Mouse (Mus musculus) layer of hippocampus, postnatal 14 days (tissue): Measurements from ENCODE around the gene Krt32. TPM values are rescaled to one million over a fixed set of nuclear protein-coding genes. Genes with fewer than 3 reads are reported as not detected.

Experiments used
- DNase-seq, 2 experiments: peaks; one replicate each; pipeline ENCODE4 v3.0.0; 2021 to 2022; ENCODE audit warnings: low spot score in 2 of 2, mixed read lengths in 1 of 2
- total RNA-seq, 2 experiments: library from RNA; stranded (reverse); gene quantifications; 2 replicates each; pipeline ENCODE4 v1.2.3; 2021

The Krt32 gene
- total RNA-seq, 2 experiments from 2014 or later = not detected

- DNase-seq = no peak
Observed at GRCm38 (mm10) chr11:100055686-100056655, 32.1 kb downstream of the Krt32 start.

- no peak for DNase-seq
Observed at GRCm38 (mm10) chr11:100050451-100050850, 37.6 kb downstream of the Krt32 start, which contains the start of gene Krt31. Krt31 (minus strand) TSS chr11:100050551.

- DNase-seq = no peak
Observed at GRCm38 (mm10) chr11:100047193-100047592, 40.8 kb downstream of the Krt32 start.

- no peak for DNase-seq
Observed at GRCm38 (mm10) chr11:100046303-100046866, 41.6 kb downstream of the Krt32 start.

- no peak for DNase-seq
Observed at GRCm38 (mm10) chr11:100041454-100041853, 46.6 kb downstream of the Krt32 start, which contains the start of gene Krt34. Krt34 (minus strand) TSS chr11:100041554.

Other genes starting within 250 kb of the Krt32 start
- gene Krtap4-16, start 236.6 kb downstream of the Krt32 start, total RNA-seq = not detected
- not detected for gene Gm11568, start 230.3 kb downstream of the Krt32 start, total RNA-seq
- not detected for gene Gm11559, start 223.8 kb downstream of the Krt32 start, total RNA-seq
- not detected for gene Krtap9-1, start 214.8 kb downstream of the Krt32 start, total RNA-seq
- not detected for gene Gm11567, start 209.0 kb downstream of the Krt32 start, total RNA-seq
- gene Krtap31-1, start 180.3 kb downstream of the Krt32 start, total RNA-seq = not detected
- not detected for gene Gm11565, start 173.5 kb downstream of the Krt32 start, total RNA-seq
- gene Krtap31-2, start 151.9 kb downstream of the Krt32 start, total RNA-seq = not detected
- not detected for gene Krtap9-5, start 139.8 kb downstream of the Krt32 start, total RNA-seq
- not detected for gene Krtap29-1, start 109.2 kb downstream of the Krt32 start, total RNA-seq
- gene Krtap16-1, start 101.6 kb downstream of the Krt32 start, total RNA-seq = not detected
- gene Krtap17-1, start 94.2 kb downstream of the Krt32 start, total RNA-seq = not detected
- gene Krt33a, start 72.0 kb downstream of the Krt32 start, total RNA-seq = not detected
- not detected for gene Krt33b, start 58.4 kb downstream of the Krt32 start, total RNA-seq
- not detected for gene Krt34, start 46.7 kb downstream of the Krt32 start, total RNA-seq
- gene Krt31, start 37.7 kb downstream of the Krt32 start, total RNA-seq = not detected
- gene Krt35, start 8.0 kb upstream of the Krt32 start, total RNA-seq = not detected
- not detected for gene Krt36, start 17.4 kb upstream of the Krt32 start, total RNA-seq
- gene Krt13, start 33.3 kb upstream of the Krt32 start, total RNA-seq = not detected
- 1 to 10 TPM in 1 of 2 experiments, under 1 TPM in 1; 0.55 to 1.2 TPM for gene Krt15, start 47.7 kb upstream of the Krt32 start, total RNA-seq
- under 1 TPM; 0.48 to 0.81 TPM for gene Krt19, start 60.4 kb upstream of the Krt32 start, total RNA-seq
- 1 to 10 TPM; 1.8 to 2.1 TPM for gene Krt9, start 105.0 kb upstream of the Krt32 start, total RNA-seq
- not detected for gene Krt14, start 119.3 kb upstream of the Krt32 start, total RNA-seq
- not detected for gene Krt16, start 160.7 kb upstream of the Krt32 start, total RNA-seq
- not detected for gene Krt17, start 172.8 kb upstream of the Krt32 start, total RNA-seq
- not detected for gene Krt42, start 181.6 kb upstream of the Krt32 start, total RNA-seq
- gene Eif1, start 231.7 kb upstream of the Krt32 start, total RNA-seq = 100 to 1,000 TPM; 704 to 721 TPM
- not detected for gene Gast, start 246.2 kb upstream of the Krt32 start, total RNA-seq